Mouse (Mus musculus) layer of hippocampus, postnatal 10 days (tissue): ENCODE measurements at regions not wholly inside any gene's neighbourhood (a gene's known extent, or its start where the extent isn't known, plus 50 kb on each side); places are given as distances from the start of the nearest gene placed in this dataset.

Experiments used
- DNase-seq, 2 experiments: peaks; one replicate each; pipeline ENCODE4 v3.0.0; 2021; ENCODE audit warnings: low spot score in 2 of 2

GRCm38 (mm10) chr10:20793956-20794355, 69.1 kb upstream of the Pde7b start:
- no peak for DNase-seq

- no peak for DNase-seq
Measured at GRCm38 (mm10) chr10:20780946-20781345, 56.1 kb upstream of the Pde7b start.

- no peak for DNase-seq
Measured at GRCm38 (mm10) chr10:20776640-20777413, 51.9 kb upstream of the Pde7b start.

GRCm38 (mm10) chr10:20775731-20776429, 51.0 kb upstream of the Pde7b start:
- no peak for DNase-seq
